Mouse (Mus musculus): ENCODE measurements around the gene Cotl1. TPM values are rescaled to one million over a fixed set of nuclear protein-coding genes. Genes with fewer than 3 reads are reported as not detected.
A peak's percentile ranks its signal among the peaks of the same experiment; 100 is the strongest.

Gene Cotl1
- polyA plus RNA-seq, 1 experiment from 2014 or later, result 158 TPM

- 50% methylated on average over 2 of the region's 2 CpGs for WGBS
- Histone ChIP-seq H3K36me3 (no peaks in the 10 kb centered on the region), H3K27me3 (replicated peaks) (no peaks in the 10 kb centered on the region), H3K27ac (replicated peaks) (peak overlapping the region; percentile 82), H3K4me2 (peak overlapping the region; percentile 46), H3K9ac (replicated peaks) (no peak overlapping the region), H3K4me3 (replicated peaks) (no peak overlapping the region), H3K9me3 (replicated peaks) (no peaks in the 10 kb centered on the region), H3K4me1 (peaks cover 30% of the 10 kb centered on the region)
- no peak for ATAC-seq (ENCODE audit: low FRiP score)
Observed at GRCm38 (mm10) chr8:119798965-119799264, 41.4 kb downstream of the Cotl1 start.

- Histone ChIP-seq H3K4me3 (replicated peaks) (peak overlapping the region; percentile 14; the same call in 1 of the 2 replicates), H3K27me3 (replicated peaks) (no peaks in the 10 kb centered on the region), H3K9me3 (replicated peaks) (no peaks in the 10 kb centered on the region), H3K4me1 (peaks cover 30% of the 10 kb centered on the region), H3K9ac (replicated peaks) (no peak overlapping the region), H3K36me3 (no peaks in the 10 kb centered on the region), H3K4me2 (peak overlapping the region; percentile 46), H3K27ac (replicated peaks) (peak overlapping the region; percentile 82)
- WGBS, result 4% methylated on average over 15 of the region's 15 CpGs
- ATAC-seq (ENCODE audit: low FRiP score), result peak; percentile 81
Observed at GRCm38 (mm10) chr8:119798170-119798964, 42.0 kb downstream of the Cotl1 start.

GRCm38 (mm10) chr8:119795651-119796050 lies 44.7 kb downstream of the Cotl1 start:
- Histone ChIP-seq H3K4me1 (peaks cover 33% of the 10 kb centered on the region), H3K4me3 (replicated peaks) (no peak overlapping the region), H3K27ac (replicated peaks) (no peak overlapping the region), H3K4me2 (no peak overlapping the region), H3K36me3 (no peaks in the 10 kb centered on the region), H3K9me3 (replicated peaks) (no peaks in the 10 kb centered on the region), H3K9ac (replicated peaks) (no peak overlapping the region), H3K27me3 (replicated peaks) (no peaks in the 10 kb centered on the region)
- no peak for ATAC-seq (ENCODE audit: low FRiP score)
- 88% methylated on average over 3 of the region's 3 CpGs for WGBS

- Histone ChIP-seq H3K36me3 (no peaks in the 10 kb centered on the region), H3K27ac (replicated peaks) (no peak overlapping the region), H3K9ac (replicated peaks) (no peak overlapping the region), H3K4me1 (peaks cover 26% of the 10 kb centered on the region), H3K27me3 (replicated peaks) (no peaks in the 10 kb centered on the region), H3K9me3 (replicated peaks) (no peaks in the 10 kb centered on the region), H3K4me3 (replicated peaks) (no peak overlapping the region), H3K4me2 (no peak overlapping the region)
- ATAC-seq (ENCODE audit: low FRiP score), result no peak
- 40% methylated on average over 7 of the region's 7 CpGs for WGBS
Observed at GRCm38 (mm10) chr8:119794689-119795088, 45.7 kb downstream of the Cotl1 start.

- WGBS, result 20% methylated on average over 15 of the region's 16 CpGs
- Histone ChIP-seq H3K27ac (replicated peaks) (peak overlapping the region; percentile 61; the same call in 1 of the 2 replicates), H3K9ac (replicated peaks) (no peak overlapping the region), H3K4me3 (replicated peaks) (no peak overlapping the region), H3K27me3 (replicated peaks) (no peaks in the 10 kb centered on the region), H3K4me2 (no peak overlapping the region), H3K4me1 (peaks cover 12% of the 10 kb centered on the region), H3K36me3 (no peaks in the 10 kb centered on the region), H3K9me3 (replicated peaks) (no peaks in the 10 kb centered on the region)
- ATAC-seq (ENCODE audit: low FRiP score), result 0 out of 2 replicates have a peak, but pooled peaks have one; percentile 50
Observed at GRCm38 (mm10) chr8:119791804-119792704, 48.3 kb downstream of the Cotl1 start.

GRCm38 (mm10) chr8:119789581-119789980 lies 50.8 kb downstream of the Cotl1 start:
- Histone ChIP-seq H3K27me3 (replicated peaks) (no peaks in the 10 kb centered on the region), H3K4me2 (no peak overlapping the region), H3K9ac (replicated peaks) (no peak overlapping the region), H3K4me3 (replicated peaks) (no peak overlapping the region), H3K4me1 (peaks cover 23% of the 10 kb centered on the region), H3K36me3 (no peaks in the 10 kb centered on the region), H3K27ac (replicated peaks) (no peak overlapping the region), H3K9me3 (replicated peaks) (no peaks in the 10 kb centered on the region)
- 89% methylated on average over 7 of the region's 7 CpGs for WGBS
- ATAC-seq (ENCODE audit: low FRiP score), result no peak

- H3K4me2 ChIP-seq, result no peak overlapping the region
- no peak for ATAC-seq (ENCODE audit: low FRiP score)
- no peak overlapping the region for H3K9ac ChIP-seq (replicated peaks)
- no peaks in the 10 kb centered on the region for H3K36me3 ChIP-seq
- peaks cover 23% of the 10 kb centered on the region for H3K4me1 ChIP-seq
- no peaks in the 10 kb centered on the region for H3K9me3 ChIP-seq (replicated peaks)
- H3K4me3 ChIP-seq (replicated peaks), result no peak overlapping the region
- WGBS, result 68% methylated on average over 9 of the region's 9 CpGs
- H3K27me3 ChIP-seq (replicated peaks), result no peaks in the 10 kb centered on the region
- no peak overlapping the region for H3K27ac ChIP-seq (replicated peaks)
Observed at GRCm38 (mm10) chr8:119788607-119789381, 51.5 kb downstream of the Cotl1 start.

GRCm38 (mm10) chr8:119787341-119787740 lies 53.0 kb downstream of the Cotl1 start:
- Histone ChIP-seq H3K36me3 (no peaks in the 10 kb centered on the region), H3K9ac (replicated peaks) (no peak overlapping the region), H3K4me2 (no peak overlapping the region), H3K4me3 (replicated peaks) (no peak overlapping the region), H3K9me3 (replicated peaks) (no peaks in the 10 kb centered on the region), H3K27me3 (replicated peaks) (no peaks in the 10 kb centered on the region), H3K4me1 (peaks cover 20% of the 10 kb centered on the region), H3K27ac (replicated peaks) (no peak overlapping the region)
- 68% methylated on average over 4 of the region's 4 CpGs for WGBS
- no peak for ATAC-seq (ENCODE audit: low FRiP score)

- no peaks in the 10 kb centered on the region for H3K36me3 ChIP-seq
Observed at GRCm38 (mm10) chr8:119786871-119787270, 53.5 kb downstream of the Cotl1 start.

GRCm38 (mm10) chr8:119785764-119786405 lies 54.5 kb downstream of the Cotl1 start:
- Histone ChIP-seq H3K9me3 (replicated peaks) (no peaks in the 10 kb centered on the region), H3K4me2 (peak overlapping the region; percentile 25; the same call in 1 of the 2 replicates), H3K27ac (replicated peaks) (no peak overlapping the region), H3K36me3 (no peaks in the 10 kb centered on the region), H3K27me3 (replicated peaks) (no peaks in the 10 kb centered on the region), H3K9ac (replicated peaks) (no peak overlapping the region), H3K4me3 (replicated peaks) (no peak overlapping the region), H3K4me1 (peaks cover 11% of the 10 kb centered on the region)
- peak; percentile 36; the same call in 1 of the 2 replicates for ATAC-seq (ENCODE audit: low FRiP score)
- 19% methylated on average over 18 of the region's 18 CpGs for WGBS

More at GRCm38 (mm10) chr8:119786871-119787270, 53.5 kb downstream of the Cotl1 start:
- Histone ChIP-seq H3K4me3 (replicated peaks) (no peak overlapping the region), H3K9ac (replicated peaks) (no peak overlapping the region), H3K27ac (replicated peaks) (no peak overlapping the region), H3K27me3 (replicated peaks) (no peaks in the 10 kb centered on the region), H3K4me2 (no peak overlapping the region), H3K4me1 (peaks cover 15% of the 10 kb centered on the region), H3K9me3 (replicated peaks) (no peaks in the 10 kb centered on the region)
- WGBS, result 91% methylated on average over 3 of the region's 3 CpGs
- no peak for ATAC-seq (ENCODE audit: low FRiP score)

- ATAC-seq (ENCODE audit: low FRiP score), result no peak
- no peaks in the 10 kb centered on the region for H3K36me3 ChIP-seq
- H3K27ac ChIP-seq (replicated peaks), result no peak overlapping the region
- H3K4me1 ChIP-seq, result peaks cover 12% of the 10 kb centered on the region
- H3K27me3 ChIP-seq (replicated peaks), result no peaks in the 10 kb centered on the region
- H3K9ac ChIP-seq (replicated peaks), result no peak overlapping the region
- H3K4me3 ChIP-seq (replicated peaks), result no peak overlapping the region
- no peaks in the 10 kb centered on the region for H3K9me3 ChIP-seq (replicated peaks)
- H3K4me2 ChIP-seq, result no peak overlapping the region
- WGBS, result 69% methylated on average over 7 of the region's 7 CpGs
Observed at GRCm38 (mm10) chr8:119784676-119785075, 55.7 kb downstream of the Cotl1 start.
